Mouse (Mus musculus) bone marrow, adult 2 months (tissue): ENCODE measurements at regions not wholly inside any gene's neighbourhood (a gene's known extent, or its start where the extent isn't known, plus 50 kb on each side); places are given as distances from the start of the nearest gene placed in this dataset.

Experiments
- H3K27ac ChIP-seq: fragments of 200-500 bp; 2 replicates; pipeline ENCODE4 v1.5.1; 2012; ENCODE audit warnings: low read depth, mild to moderate bottlenecking, control low read depth, inconsistent platforms, low read length; ENCODE audit not compliant: control insufficient read depth, poor library complexity, insufficient read depth
- H3K4me1 ChIP-seq: fragments of 200-500 bp; 2 replicates; pipeline ENCODE4 v1.6.1; 2011; ENCODE audit warnings: low read length; ENCODE audit not compliant: control insufficient read depth, insufficient read depth
- H3K4me3 ChIP-seq: fragments of 200-500 bp; replicated peaks from 2 replicates; pipeline ENCODE3; 2011; ENCODE audit warnings: mild to moderate bottlenecking, low read depth, low read length, control low read depth; ENCODE audit not compliant: control insufficient read depth
- CTCF ChIP-seq: fragments of 200-500 bp; IDR thresholded peaks from 2 replicates; pipeline ENCODE4 v1.5.1; 2011; ENCODE audit warnings: low read length, control low read depth; ENCODE audit not compliant: control insufficient read depth, insufficient read depth
- POLR2A ChIP-seq: fragments of 200-500 bp; IDR thresholded peaks from 2 replicates; pipeline ENCODE4 v1.6.1; 2011; ENCODE audit warnings: low read depth, mild to moderate bottlenecking, control low read depth, low read length, borderline replicate concordance; ENCODE audit not compliant: control insufficient read depth
- WGBS: fragments of 180-500 bp; shearing (Covaris S2); methylation state at CpG from one replicate; pipeline ENCODE4 v1.1.7; 2018; 5-methylcytosine and 5-hydroxymethylcytosine counted together

- Histone ChIP-seq H3K27ac (no peak overlapping the region), H3K4me1 (no peaks in the 10 kb centered on the region), H3K4me3 (no peak overlapping the region)
- 80% methylated on average over 12 of the region's 12 CpGs for WGBS
- TF ChIP-seq CTCF (no peak), POLR2A (no peak)
Observed at GRCm38 (mm10) chr14:46647319-46647974, 112.9 kb upstream of the Cdkn3 start.

DNA sequence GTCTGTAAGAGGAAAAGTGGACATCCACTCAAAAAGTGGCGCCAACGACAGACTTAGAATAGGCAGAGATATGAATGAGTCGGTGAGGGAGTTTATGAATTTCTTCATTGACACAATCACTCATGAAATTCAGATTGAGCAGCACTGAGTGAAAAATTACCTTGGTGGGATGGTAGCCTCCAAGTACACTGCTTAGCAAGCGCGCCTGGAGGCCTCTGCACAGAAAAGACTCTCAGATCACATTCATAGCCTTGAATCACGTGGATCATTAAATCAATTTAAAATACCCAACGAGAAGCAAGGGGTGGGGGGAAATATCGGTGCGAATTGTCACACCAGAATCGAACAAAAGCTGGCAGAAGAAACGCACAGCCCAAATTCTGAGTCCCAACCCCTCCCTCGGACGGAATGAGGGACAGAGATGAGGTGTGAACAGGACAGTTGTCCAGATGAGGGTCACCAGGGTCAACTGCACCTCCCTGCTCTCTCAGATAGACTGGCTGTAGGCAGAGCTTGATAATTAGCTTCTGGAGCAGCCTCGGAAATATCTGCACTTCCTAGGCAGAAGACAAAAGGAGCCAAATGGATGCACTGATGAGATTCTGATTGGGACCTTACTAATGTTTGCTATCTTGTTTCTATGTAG lies 113.5 kb upstream of the Cdkn3 start:
- no peak for TF ChIP-seq POLR2A
- no peak for TF ChIP-seq CTCF
- WGBS = 81% methylated on average over 14 of the region's 14 CpGs
- Histone ChIP-seq H3K4me1 (no peaks in the 10 kb centered on the region), H3K4me3 (no peak overlapping the region), H3K27ac (no peak overlapping the region)

- no peaks in the 10 kb centered on the region for H3K4me1 ChIP-seq
- TF ChIP-seq POLR2A = no peak
- TF ChIP-seq CTCF = no peak
- H3K4me3 ChIP-seq = no peak overlapping the region
- WGBS = 75% methylated on average over 8 of the region's 8 CpGs
- H3K27ac ChIP-seq = no peak overlapping the region
Observed at GRCm38 (mm10) chr14:46639116-46639826, 121.1 kb upstream of the Cdkn3 start.

DNA sequence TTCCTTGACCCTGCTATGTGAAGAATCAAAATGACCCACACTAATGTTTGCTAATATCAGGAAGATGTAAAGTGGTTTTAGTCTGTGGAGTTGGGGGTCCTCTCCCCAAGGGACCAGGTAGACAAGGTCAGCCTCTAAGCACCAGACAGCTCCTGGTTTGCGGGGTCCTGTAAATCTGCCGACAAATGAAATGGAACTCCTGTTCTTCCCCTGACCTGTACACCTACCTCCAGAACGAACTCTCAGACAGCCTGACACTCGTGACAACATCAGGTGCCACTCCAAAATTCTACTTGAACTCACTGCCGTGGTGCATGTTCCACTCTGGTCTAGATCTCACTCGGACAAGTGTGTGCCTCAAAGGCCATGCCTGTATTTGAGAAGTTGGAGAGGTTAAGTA lies 121.8 kb upstream of the Cdkn3 start:
- no peak overlapping the region for H3K4me3 ChIP-seq
- WGBS = 77% methylated on average over 6 of the region's 6 CpGs
- no peak for TF ChIP-seq CTCF

DNA sequence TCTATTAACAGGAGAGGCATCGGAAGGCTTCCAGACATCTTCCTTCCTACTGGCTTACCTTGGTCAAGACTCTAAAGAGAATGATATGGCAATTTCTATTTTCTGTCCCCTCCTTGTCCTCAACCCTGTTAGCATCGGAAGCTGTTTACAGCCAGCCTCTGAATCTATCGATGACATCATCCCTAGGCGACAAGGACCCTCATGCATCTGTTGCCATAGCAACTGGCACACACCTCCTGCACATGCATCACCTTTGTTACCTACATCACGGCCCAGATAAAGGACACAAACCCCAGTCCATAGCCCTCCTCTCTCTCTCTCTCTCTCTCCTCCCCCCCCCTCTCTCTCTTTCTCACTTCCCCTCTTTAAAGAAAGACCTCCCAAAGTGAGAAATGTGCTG lies 123.1 kb upstream of the Cdkn3 start:
- Histone ChIP-seq H3K27ac (no peak overlapping the region), H3K4me1 (no peaks in the 10 kb centered on the region), H3K4me3 (no peak overlapping the region)
- TF ChIP-seq POLR2A (no peak), CTCF (no peak)
- 82% methylated on average over 5 of the region's 5 CpGs for WGBS

More for the DNA sequence above, 121.8 kb upstream of the Cdkn3 start:
- Histone ChIP-seq H3K4me1 (no peaks in the 10 kb centered on the region), H3K27ac (no peak overlapping the region)

- TF ChIP-seq CTCF (no peak), POLR2A (no peak)
- Histone ChIP-seq H3K4me3 (no peak overlapping the region), H3K27ac (no peak overlapping the region), H3K4me1 (no peaks in the 10 kb centered on the region)
- 75% methylated on average over 6 of the region's 6 CpGs for WGBS
Observed at GRCm38 (mm10) chr14:46636364-46636763, 124.0 kb upstream of the Cdkn3 start.

- H3K4me1 ChIP-seq = no peaks in the 10 kb centered on the region
- 32% methylated on average over 3 of the region's 3 CpGs for WGBS
- no peak overlapping the region for H3K4me3 ChIP-seq
- no peak for TF ChIP-seq CTCF
- no peak for TF ChIP-seq POLR2A
- no peak overlapping the region for H3K27ac ChIP-seq
Observed at GRCm38 (mm10) chr14:46635322-46635721, 125.0 kb upstream of the Cdkn3 start.

- Histone ChIP-seq H3K4me1 (no peaks in the 10 kb centered on the region), H3K27ac (no peak overlapping the region), H3K4me3 (no peak overlapping the region)
- no peak for TF ChIP-seq CTCF
- TF ChIP-seq POLR2A = no peak
- WGBS = 78% methylated on average over 12 of the region's 12 CpGs
Observed at GRCm38 (mm10) chr14:46634656-46635244, 125.6 kb upstream of the Cdkn3 start.
